Comparison of ENCODE assay signal across 15 mouse cellular contexts in genomic region chr16:22800026-22800848, GRCm38 (mm10). TPM values are rescaled to one million over a fixed set of nuclear protein-coding genes. Genes with fewer than 3 reads are reported as not detected.
DNase-seq lines count a peak whose midpoint lies in the region; ATAC-seq and TF ChIP-seq lines count a peak whose summit lies in the region.
"Had no signal": no experiment of that assay in that cellular context is flagged by ENCODE, and none has a peak within 500 bp of the region (broad histone marks: within the 10 kb centered on the region; RNA-seq: fewer than 3 reads in every experiment).

No protein-coding gene starts in this region.

- no peaks in the 10 kb centered on the region for H3K9me3 ChIP-seq in E14TG2a.4 (ENCODE audit: low read length)
- no peaks in the 10 kb centered on the region for H3K9me3 ChIP-seq in forebrain, embryonic 16.5 days (ENCODE audit: control insufficient read depth, low read length)
- no peaks in the 10 kb centered on the region for H3K9me3 ChIP-seq in midbrain, embryonic 14.5 days (ENCODE audit: control insufficient read depth, low read length)
- H3K9me3 ChIP-seq: embryonic facial prominence, embryonic 15.5 days; limb, embryonic 15.5 days had no signal

- H3K4me3 ChIP-seq in E14TG2a.4 (replicated peaks; ENCODE audit: low read length): peak overlapping the region; percentile 24; the same call in 1 of the 2 replicates
- H3K4me3 ChIP-seq in forebrain, embryonic 16.5 days (replicated peaks; ENCODE audit: low read length): no peak overlapping the region
- H3K4me3 ChIP-seq in midbrain, embryonic 14.5 days (replicated peaks; ENCODE audit: low read depth, low read length): no peak overlapping the region
- H3K4me3 ChIP-seq in gastrocnemius, adult 2 months: no peak overlapping the region
- H3K4me3 ChIP-seq: embryonic facial prominence, embryonic 15.5 days; layer of hippocampus, adult 2 months; limb, embryonic 15.5 days had no signal

- TF ChIP-seq CTCF in E14TG2a.4 (conservative IDR thresholded peaks at IDR 0.05; ENCODE audit: low read length): no peak
- no peak for TF ChIP-seq CTCF in brain, embryonic 14.5 days (IDR thresholded peaks at IDR 0.05; ENCODE audit: borderline replicate concordance, extremely low read depth, insufficient read depth, insufficient read length)
- TF ChIP-seq CTCF in gastrocnemius, adult 2 months (IDR thresholded peaks at IDR 0.05): no peak

- no peak for TF ChIP-seq POLR2A in brain, embryonic 14.5 days (IDR thresholded peaks at IDR 0.05; ENCODE audit: borderline replicate concordance, extremely low read depth, insufficient read depth, insufficient read length, poor library complexity, severe bottlenecking)

- H3K9ac ChIP-seq in forebrain, embryonic 16.5 days (replicated peaks; ENCODE audit: low read depth, low read length): no peak overlapping the region
- no peak overlapping the region for H3K9ac ChIP-seq in midbrain, embryonic 14.5 days (replicated peaks; ENCODE audit: low read length)
- H3K9ac ChIP-seq: embryonic facial prominence, embryonic 15.5 days; limb, embryonic 15.5 days had no signal

- intact Hi-C loops in gastrocnemius, adult 2 months (cut with DNase I): no loop called here

- H3K4me2 ChIP-seq in forebrain, embryonic 16.5 days (ENCODE audit: low read length): no peak overlapping the region
- no peak overlapping the region for H3K4me2 ChIP-seq in midbrain, embryonic 14.5 days (ENCODE audit: low read length)
- H3K4me2 ChIP-seq: embryonic facial prominence, embryonic 15.5 days; limb, embryonic 15.5 days had no signal

- H3K4me1 ChIP-seq in E14TG2a.4 (replicated peaks; ENCODE audit: low read depth, low read length): peaks cover 32% of the 10 kb centered on the region
- peaks cover 8% of the 10 kb centered on the region for H3K4me1 ChIP-seq in forebrain, embryonic 16.5 days (replicated peaks; ENCODE audit: control insufficient read depth, insufficient read depth, low read length)
- peaks cover 11% of the 10 kb centered on the region for H3K4me1 ChIP-seq in midbrain, embryonic 14.5 days (ENCODE audit: control insufficient read depth, insufficient read depth, low read length)
- H3K4me1 ChIP-seq: embryonic facial prominence, embryonic 15.5 days had no signal

- no peaks in the 10 kb centered on the region for H3K36me3 ChIP-seq in E14TG2a.4 (ENCODE audit: insufficient read depth, low read length)
- no peaks in the 10 kb centered on the region for H3K36me3 ChIP-seq in forebrain, embryonic 16.5 days (ENCODE audit: control insufficient read depth, insufficient read depth)
- no peaks in the 10 kb centered on the region for H3K36me3 ChIP-seq in midbrain, embryonic 14.5 days (ENCODE audit: control insufficient read depth, insufficient read depth, low read length)
- H3K36me3 ChIP-seq: embryonic facial prominence, embryonic 15.5 days; limb, embryonic 15.5 days had no signal

- ATAC-seq in forebrain, embryonic 16.5 days: peak; percentile 70
- ATAC-seq in midbrain, embryonic 14.5 days (ENCODE audit: low FRiP score, low TSS enrichment): peak; percentile 55; the same call in 1 of the 2 replicates
- ATAC-seq in megakaryocyte, adult 5-6 weeks (ENCODE audit: poor library complexity, severe bottlenecking): no peak

- DNase-seq in brain, embryonic 14.5 days (ENCODE audit: low read depth): peak; percentile 90
- DNase-seq in midbrain, embryonic 14.5 days: peak; percentile 68
- DNase-seq in gastrocnemius, adult 2 months: no peak
- DNase-seq in urinary bladder, adult 18-20 months (ENCODE audit: low spot score in 2 of 2): no peak
- DNase-seq in thymus, postnatal 0 days (ENCODE audit: low spot score): no peak
- DNase-seq: heart, postnatal 4 days had no signal

- H3K27me3 ChIP-seq in E14TG2a.4 (ENCODE audit: insufficient read depth, low read length): peaks cover 80% of the 10 kb centered on the region
- no peaks in the 10 kb centered on the region for H3K27me3 ChIP-seq in forebrain, embryonic 16.5 days (replicated peaks; ENCODE audit: control insufficient read depth, insufficient read depth, low read length)
- peaks cover 21% of the 10 kb centered on the region for H3K27me3 ChIP-seq in midbrain, embryonic 14.5 days (ENCODE audit: control insufficient read depth, insufficient read depth, low read length)
- H3K27me3 ChIP-seq: embryonic facial prominence, embryonic 15.5 days; limb, embryonic 15.5 days had no signal

- no peak overlapping the region for H3K27ac ChIP-seq in forebrain, embryonic 16.5 days (ENCODE audit: low read length)
- H3K27ac ChIP-seq in midbrain, embryonic 14.5 days (replicated peaks; ENCODE audit: low read depth, low read length): no peak overlapping the region
- H3K27ac ChIP-seq in gastrocnemius, adult 2 months: no peak overlapping the region
- H3K27ac ChIP-seq: embryonic facial prominence, embryonic 15.5 days; layer of hippocampus, adult 2 months; limb, embryonic 15.5 days had no signal

- whole genome bisulfite sequencing in forebrain, embryonic 16.5 days: 9% methylated on average over 6 of the region's 6 CpGs
- 2% methylated on average over 6 of the region's 6 CpGs for WGBS in midbrain, embryonic 14.5 days

RNA-seq across cellular contexts. Expression of gene Crygs, which starts 11.1 kb away (rescaled TPM):
- polyA plus RNA-seq in brain, embryonic 14.5 days (2012; rRNA removed): not detected in 2 replicates
- not detected in 2 replicates for polyA plus RNA-seq in forebrain, embryonic 16.5 days (2015; fragmentation: Nextera tagmentation; extraction: Ambion mirVana)
- polyA plus RNA-seq in midbrain, embryonic 14.5 days (2014; fragmentation: Nextera tagmentation; extraction: Ambion mirVana): 0.25 TPM in 1 of 2 replicates, not detected in the other
- total RNA-seq in gastrocnemius, adult 2 months (2021): not detected
- total RNA-seq in megakaryocyte, adult 5-6 weeks (2015): not detected in 2 replicates
- total RNA-seq in megakaryocyte, adult 5-6 weeks (2017): not detected in 2 replicates
- polyA plus RNA-seq in thymus, postnatal 0 days (2015; fragmentation: Nextera tagmentation; extraction: Ambion mirVana): 0.38 TPM in 1 of 2 replicates, not detected in the other
- total RNA-seq: granulocyte monocyte progenitor cell, adult 5-6 weeks; heart, postnatal 4 days; layer of hippocampus, adult 2 months; megakaryocyte progenitor cell, adult 5-6 weeks had no signal
- polyA plus RNA-seq: limb, embryonic 15.5 days; stomach, embryonic 16.5 days had no signal

RNA-seq across cellular contexts. Expression of gene Tbccd1, which starts 57.2 kb away (rescaled TPM):
- polyA plus RNA-seq in brain, embryonic 14.5 days (2012; rRNA removed): 18.8 and 22.0 TPM in 2 replicates
- 22.2 and 26.4 TPM in 2 replicates for polyA plus RNA-seq in forebrain, embryonic 16.5 days (2015; fragmentation: Nextera tagmentation; extraction: Ambion mirVana)
- polyA plus RNA-seq in midbrain, embryonic 14.5 days (2014; fragmentation: Nextera tagmentation; extraction: Ambion mirVana): 19.4 and 25.5 TPM in 2 replicates
- total RNA-seq in gastrocnemius, adult 2 months (2021): 1 to 10 TPM; 7.0 to 7.2 TPM
- 14.3 and 24.1 TPM in 2 replicates for total RNA-seq in megakaryocyte, adult 5-6 weeks (2015)
- 18.7 and 21.0 TPM in 2 replicates for total RNA-seq in megakaryocyte, adult 5-6 weeks (2017)
- polyA plus RNA-seq in thymus, postnatal 0 days (2015; fragmentation: Nextera tagmentation; extraction: Ambion mirVana): 21.1 and 21.8 TPM in 2 replicates

RNA-seq across cellular contexts. Expression of gene Dnajb11, which starts 57.4 kb away (rescaled TPM):
- 33.3 and 41.4 TPM in 2 replicates for polyA plus RNA-seq in brain, embryonic 14.5 days (2012; rRNA removed)
- polyA plus RNA-seq in forebrain, embryonic 16.5 days (2015; fragmentation: Nextera tagmentation; extraction: Ambion mirVana): 83.4 and 85.7 TPM in 2 replicates
- polyA plus RNA-seq in midbrain, embryonic 14.5 days (2014; fragmentation: Nextera tagmentation; extraction: Ambion mirVana): 73.0 and 89.5 TPM in 2 replicates
- 10 to 100 TPM; 36.0 to 44.4 TPM for total RNA-seq in gastrocnemius, adult 2 months (2021)
- 62.0 and 63.4 TPM in 2 replicates for total RNA-seq in megakaryocyte, adult 5-6 weeks (2015)
- total RNA-seq in megakaryocyte, adult 5-6 weeks (2017): 142 and 147 TPM in 2 replicates
- 93.9 and 101 TPM in 2 replicates for polyA plus RNA-seq in thymus, postnatal 0 days (2015; fragmentation: Nextera tagmentation; extraction: Ambion mirVana)

Comparison
In these comparisons a context has a peak if more than half of its experiments do, and no peak if none do; other contexts are left out.
1. DNase-seq: peak in brain, embryonic 14.5 days (single experiment) and midbrain, embryonic 14.5 days (single experiment); none in gastrocnemius, adult 2 months (single experiment), urinary bladder, adult 18-20 months (0 of 2) and thymus, postnatal 0 days (single experiment).